Mouse (Mus musculus) lung, adult 2 months (tissue): ENCODE results near the gene Ankrd33.

Experiments used
- CTCF ChIP-seq: fragments of 200-500 bp; IDR thresholded peaks from 2 replicates; pipeline ENCODE4 v1.5.1; 2011; ENCODE audit warnings: mild to moderate bottlenecking, low read length, control low read depth; ENCODE audit not compliant: insufficient read depth
- POLR2A ChIP-seq: fragments of 200-500 bp; IDR thresholded peaks from 2 replicates; pipeline ENCODE4 v1.6.1; 2011; ENCODE audit warnings: low read depth, mild to moderate bottlenecking, control low read depth, low read length, borderline replicate concordance; ENCODE audit errors: extremely low read depth

- TF ChIP-seq POLR2A (no peak), CTCF (no peak)
These were observed 31.8 kb downstream of the Ankrd33 start for GRCm38 (mm10) chr15:101147115-101147909.
